Mouse (Mus musculus) ES-E14 (cell line): Measurements from ENCODE around the gene Prkch. TPM values are rescaled to one million over a fixed set of nuclear protein-coding genes. Genes with fewer than 3 reads are reported as not detected.

Experiments
- DNase-seq: peaks from one replicate; pipeline ENCODE4 v3.0.0-alpha.2; 2013; ENCODE audit warnings: low read depth, low spot score
- H3K27ac ChIP-seq: 2 replicates; pipeline ENCODE4 v1.5.1; 2012; ENCODE audit warnings: low read depth, mild to moderate bottlenecking, low read length, moderate library complexity, mixed read lengths; ENCODE audit not compliant: poor library complexity, insufficient read depth, severe bottlenecking
- H3K36me3 ChIP-seq: 2 replicates; pipeline ENCODE4 v1.6.1; 2012; ENCODE audit warnings: mild to moderate bottlenecking, low read length, moderate library complexity, mixed read lengths; ENCODE audit not compliant: control insufficient read depth, poor library complexity, insufficient read depth, severe bottlenecking
- H3K4me1 ChIP-seq, 2 experiments: fragments of 150-350 bp in 1 of 2; sonication (generic) in 1 of 2; 2 replicates each; pipeline ENCODE4 v1.6.1; 2012; ENCODE audit warnings: low read length in 2 of 2, mild to moderate bottlenecking in 1 of 2, mixed read lengths in 1 of 2; ENCODE audit not compliant: control insufficient read depth in 2 of 2, insufficient read depth in 2 of 2, poor library complexity in 1 of 2
- H3K4me3 ChIP-seq, 2 experiments: fragments of 150-350 bp in 1 of 2; sonication (generic) in 1 of 2; 2 replicates each; pipeline ENCODE4 v1.5.1; 2012; ENCODE audit warnings: low read length in 2 of 2, low read depth in 1 of 2, mild to moderate bottlenecking in 1 of 2, mixed read lengths in 1 of 2; ENCODE audit not compliant: insufficient read depth in 1 of 2, poor library complexity in 1 of 2, severe bottlenecking in 1 of 2
- H3K9ac ChIP-seq: 2 replicates; pipeline ENCODE4 v1.6.1; 2012; ENCODE audit warnings: low read depth, mild to moderate bottlenecking, low read length, mixed read lengths; ENCODE audit not compliant: poor library complexity, insufficient read depth, severe bottlenecking
- H3K9me3 ChIP-seq: fragments of 150-350 bp; sonication (generic); 2 replicates; pipeline ENCODE4 v1.6.1; 2012; ENCODE audit warnings: low read depth, mild to moderate bottlenecking, low read length; ENCODE audit not compliant: control insufficient read depth, insufficient read depth
- CHD2 ChIP-seq: IDR thresholded peaks from 2 replicates; pipeline ENCODE4 v1.6.1; 2014; ENCODE audit warnings: mild to moderate bottlenecking, low read depth, low read length, inconsistent platforms
- HCFC1 ChIP-seq: IDR thresholded peaks from 2 replicates; pipeline ENCODE4 v1.6.1; 2012; ENCODE audit warnings: low read length, inconsistent platforms, borderline replicate concordance; ENCODE audit not compliant: insufficient read depth
- MAFK ChIP-seq: IDR thresholded peaks from 2 replicates; pipeline ENCODE4 v1.6.1; 2014; ENCODE audit warnings: mild to moderate bottlenecking, low read depth, low read length, inconsistent platforms; ENCODE audit not compliant: insufficient read depth
- ZC3H11A ChIP-seq: IDR thresholded peaks from 2 replicates; pipeline ENCODE4 v1.6.1; 2012; ENCODE audit warnings: low read depth, mild to moderate bottlenecking, inconsistent platforms, low read length, borderline replicate concordance
- ZNF384 ChIP-seq: IDR thresholded peaks from 2 replicates; pipeline ENCODE4 v1.6.1; 2012; ENCODE audit warnings: low read depth, low read length, inconsistent platforms
- in situ Hi-C, 2 experiments: fragments of 600-800 bp; cut with MboI; formaldehyde crosslinking; loops; one replicate each; pipeline ENCODE4 v1.15.1; 2025; ENCODE audit warnings: low sequenced_read_pairs in 2 of 2, inconsistent platforms in 1 of 2; ENCODE audit not compliant: unreplicated experiment in 2 of 2
- total RNA-seq: library from RNA; depleted of rRNA; stranded (reverse); fragments of 300-350 nt; gene quantifications from 2 replicates; pipeline ENCODE4 v1.2.3, GENCODE M21; 2012

Prkch gene
- total RNA-seq, 1 experiment: 2.8 TPM

DNA sequence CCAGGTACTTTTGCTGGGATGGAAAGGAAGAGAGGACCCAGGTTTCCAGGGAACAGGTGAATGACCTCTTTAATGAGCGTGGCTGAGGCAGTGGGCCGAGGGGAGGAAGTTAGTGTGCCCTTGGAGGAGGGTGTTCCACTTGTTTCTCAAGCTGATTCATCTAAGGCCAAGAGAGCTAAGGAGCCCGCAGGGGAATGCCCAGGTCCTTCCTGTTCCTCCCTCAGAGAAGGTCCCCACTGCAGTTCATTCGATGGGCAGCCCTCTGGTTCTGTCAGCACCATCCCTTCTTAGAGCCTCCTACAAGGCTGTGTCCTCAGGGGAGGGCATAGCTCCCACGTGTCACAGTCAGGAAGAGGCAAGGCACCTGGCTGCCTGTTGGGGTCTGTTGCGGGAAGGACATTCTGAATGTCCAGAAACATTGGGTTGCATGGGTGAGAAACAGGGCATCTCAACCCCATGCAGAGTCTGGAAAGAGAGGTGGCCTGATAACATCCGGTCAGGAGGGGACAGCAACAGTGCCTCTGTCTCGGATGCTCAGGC, 26.3 kb downstream of the Prkch start:
- H3K4me1 ChIP-seq: peaks cover 0 to 4% of the 10 kb centered on the region in 2 experiments; a peak in 1 of 4 replicates
- in situ Hi-C loops: no loop called here
- no peak overlapping the region for H3K27ac ChIP-seq
- H3K4me3 ChIP-seq: no peak overlapping the region
- H3K9me3 ChIP-seq: no peaks in the 10 kb centered on the region
- no peak for DNase-seq
- no peaks in the 10 kb centered on the region for H3K36me3 ChIP-seq
- H3K9ac ChIP-seq: no peak overlapping the region
- TF ChIP-seq ZC3H11A: no peak
- TF ChIP-seq HCFC1: no peak
- TF ChIP-seq CHD2: no peak
- no peak for TF ChIP-seq MAFK
- TF ChIP-seq ZNF384: no peak

DNA sequence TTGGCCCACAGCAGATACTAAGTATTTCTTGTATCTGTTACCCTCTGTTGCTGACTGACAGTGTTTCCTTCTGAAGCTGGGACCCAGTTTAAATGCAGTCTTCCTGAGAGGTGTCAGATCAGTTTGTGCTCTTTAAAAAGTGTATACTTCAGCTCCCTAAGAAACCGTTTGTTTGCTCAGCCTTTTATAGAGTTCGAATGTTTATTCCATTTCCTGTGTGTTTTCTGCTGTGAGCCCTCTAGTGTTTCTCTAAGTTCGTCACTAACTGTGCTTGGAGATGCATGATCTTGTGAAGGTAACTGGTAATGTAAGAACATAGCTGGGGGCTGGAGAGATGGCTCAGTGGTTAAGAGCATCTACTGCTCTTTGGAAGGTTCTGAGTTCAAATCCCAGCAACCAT, 27.1 kb downstream of the Prkch start:
- no peaks in the 10 kb centered on the region for H3K9me3 ChIP-seq
- DNase-seq: no peak
- no peak overlapping the region for H3K4me3 ChIP-seq
- no peak for TF ChIP-seq HCFC1
- TF ChIP-seq CHD2: no peak
- no peak for TF ChIP-seq MAFK
- TF ChIP-seq ZC3H11A: no peak
- TF ChIP-seq ZNF384: no peak
- no peaks in the 10 kb centered on the region for H3K36me3 ChIP-seq
- in situ Hi-C loops: no loop called here
- peaks cover 0 to 8% of the 10 kb centered on the region in 2 experiments; a peak in 1 of 4 replicates for H3K4me1 ChIP-seq
- no peak overlapping the region for H3K9ac ChIP-seq
- H3K27ac ChIP-seq: no peak overlapping the region

DNA sequence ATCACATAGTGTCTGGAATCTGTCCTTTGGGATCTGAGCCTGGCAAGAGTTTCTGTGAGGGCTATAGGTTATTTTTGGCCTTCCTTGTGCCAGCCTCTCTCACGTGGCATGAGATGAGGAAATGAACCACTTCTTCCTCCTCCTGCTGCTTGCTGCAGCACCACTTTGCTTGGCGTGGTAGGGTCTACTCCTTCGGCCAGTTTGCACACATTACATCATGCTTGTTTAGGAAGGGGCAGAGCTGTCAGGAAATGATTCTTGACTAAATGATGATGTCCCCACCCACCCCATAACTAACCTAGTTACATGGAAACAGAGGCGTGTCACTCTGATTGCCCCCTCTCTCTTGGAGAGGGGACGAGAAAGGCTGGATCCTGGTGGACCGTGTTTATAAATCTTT, 28.6 kb downstream of the Prkch start:
- no peaks in the 10 kb centered on the region for H3K9me3 ChIP-seq
- in situ Hi-C loops: no loop called here
- TF ChIP-seq ZC3H11A (no peak), MAFK (no peak), ZNF384 (no peak), HCFC1 (no peak), CHD2 (no peak)
- H3K36me3 ChIP-seq: no peaks in the 10 kb centered on the region
- H3K9ac ChIP-seq: no peak overlapping the region
- peaks cover 0 to 7% of the 10 kb centered on the region in 2 experiments; a peak in 1 of 4 replicates for H3K4me1 ChIP-seq
- H3K4me3 ChIP-seq: no peak overlapping the region
- H3K27ac ChIP-seq: no peak overlapping the region
- DNase-seq: no peak

DNA sequence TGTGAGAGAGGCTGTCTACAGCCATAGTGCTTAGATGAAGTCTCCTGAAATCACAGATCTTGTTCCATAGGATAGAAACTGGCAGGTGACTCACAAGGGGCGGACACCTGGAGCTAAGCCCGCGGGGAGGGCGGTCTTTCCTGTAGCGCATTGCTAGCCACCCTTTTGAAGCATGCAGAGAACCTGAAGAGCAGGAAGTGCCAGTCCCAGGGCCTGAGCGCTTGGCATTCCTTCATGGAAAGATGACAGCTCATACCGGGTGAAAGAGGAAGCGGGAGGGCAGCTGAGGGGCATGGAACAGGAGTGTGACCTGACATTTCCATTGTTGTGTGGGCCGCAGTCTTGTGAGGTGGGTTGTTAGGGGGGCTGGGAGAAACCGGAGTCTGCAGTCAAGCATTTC, 33.1 kb downstream of the Prkch start:
- H3K9me3 ChIP-seq: no peaks in the 10 kb centered on the region
- no peak overlapping the region for H3K27ac ChIP-seq
- H3K36me3 ChIP-seq: no peaks in the 10 kb centered on the region
- no peak for DNase-seq
- H3K4me1 ChIP-seq: peaks cover 0 to 7% of the 10 kb centered on the region in 2 experiments; a peak in 1 of 4 replicates
- H3K9ac ChIP-seq: no peak overlapping the region
- TF ChIP-seq ZNF384: no peak
- TF ChIP-seq ZC3H11A: no peak
- no peak for TF ChIP-seq HCFC1
- TF ChIP-seq MAFK: no peak
- in situ Hi-C loops: no loop called here
- no peak overlapping the region for H3K4me3 ChIP-seq
